Mouse (Mus musculus) monocyte, adult 2 months (primary cell): Measurements from ENCODE around the gene Opn3.

Experiments used
- DNase-seq, 2 experiments: peaks; one replicate each; pipeline ENCODE4 v3.0.0; 2022; ENCODE audit warnings: low spot score in 2 of 2, low read depth in 1 of 2

Gene Opn3

DNA sequence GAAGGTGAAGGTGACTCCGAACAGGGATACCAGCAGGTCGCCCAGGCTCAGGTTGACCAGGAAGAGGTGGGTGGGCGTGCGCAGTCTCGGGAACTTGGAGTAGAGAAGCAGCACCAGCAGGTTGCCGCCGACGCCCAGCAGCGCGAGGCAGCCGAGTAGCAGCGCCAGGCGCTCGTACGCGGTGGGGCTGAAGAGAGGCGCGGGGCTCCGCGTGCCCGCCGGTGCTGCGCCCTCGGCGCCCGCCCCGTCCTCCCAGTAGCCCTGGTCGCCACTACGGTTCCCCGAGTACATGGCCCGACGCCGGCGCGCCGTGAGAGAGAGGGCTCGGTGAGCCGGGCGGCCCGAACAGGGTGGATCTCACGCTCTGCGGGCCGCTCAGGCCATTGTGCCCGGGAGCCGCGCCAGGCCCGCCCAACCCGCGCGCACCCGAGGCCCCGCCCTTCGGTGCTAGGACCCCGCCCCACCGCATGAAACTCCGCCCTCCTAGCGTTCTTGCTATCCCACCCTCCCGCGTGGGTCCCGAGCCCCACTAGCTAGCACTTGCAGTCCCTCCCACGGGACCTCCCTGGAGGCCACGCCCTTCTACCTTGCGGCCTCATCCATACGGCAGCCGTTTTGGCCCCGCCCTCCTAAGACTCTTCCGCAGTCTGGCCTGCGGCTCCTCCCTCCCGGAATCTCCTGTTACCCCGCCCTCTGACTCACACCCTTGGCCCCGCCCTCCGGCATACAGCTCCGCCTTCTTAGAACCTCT, at the start of gene Opn3, which contains the start of gene Chml:
Opn3 (minus strand) TSS at position 531 of the 751 bp plus-strand sequence.
Chml (minus strand) TSS at position 656 of the 751 bp plus-strand sequence.
- peak; percentile 94 to 98 for DNase-seq

DNA sequence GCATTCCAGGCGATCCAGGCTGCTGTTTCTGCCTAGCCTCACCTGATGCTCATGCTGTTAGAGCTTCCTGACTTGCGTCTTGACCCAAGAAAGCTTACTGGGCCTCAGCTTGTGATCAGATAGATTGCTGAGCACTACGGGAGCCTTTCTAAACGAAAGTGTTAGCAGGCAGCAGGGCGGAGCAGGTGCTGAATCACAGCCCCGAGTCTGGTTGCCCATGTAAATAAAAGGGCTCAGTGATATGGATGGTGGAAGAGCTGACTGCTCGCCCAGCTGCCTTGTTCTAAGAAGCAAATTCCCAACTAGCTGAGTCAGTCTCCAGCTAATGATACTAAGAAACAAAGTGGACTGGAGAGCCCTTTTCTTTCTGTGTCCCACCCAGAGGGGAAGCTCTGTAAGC, 33.2 kb upstream of the Opn3 start:
- no peak for DNase-seq

DNA sequence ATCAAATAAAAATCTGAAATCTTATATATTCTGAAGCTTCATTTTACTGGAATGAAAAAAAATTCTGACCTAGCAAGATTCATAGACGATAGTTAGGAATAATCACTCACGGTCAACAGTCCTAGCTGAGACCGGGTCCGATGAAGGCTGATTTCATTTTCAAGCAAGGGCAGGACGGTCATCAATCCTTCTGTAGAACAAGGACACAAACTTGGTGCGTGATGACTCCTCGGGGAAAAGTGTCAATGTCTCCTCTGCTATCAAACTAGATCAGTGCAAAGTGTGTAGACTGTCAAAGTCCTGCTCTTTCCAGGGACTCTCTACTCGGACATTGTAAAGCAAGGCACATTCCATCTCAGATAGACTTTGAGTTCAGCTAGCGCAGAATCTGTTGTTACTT, 24.3 kb upstream of the Opn3 start:
- DNase-seq: no peak

DNA sequence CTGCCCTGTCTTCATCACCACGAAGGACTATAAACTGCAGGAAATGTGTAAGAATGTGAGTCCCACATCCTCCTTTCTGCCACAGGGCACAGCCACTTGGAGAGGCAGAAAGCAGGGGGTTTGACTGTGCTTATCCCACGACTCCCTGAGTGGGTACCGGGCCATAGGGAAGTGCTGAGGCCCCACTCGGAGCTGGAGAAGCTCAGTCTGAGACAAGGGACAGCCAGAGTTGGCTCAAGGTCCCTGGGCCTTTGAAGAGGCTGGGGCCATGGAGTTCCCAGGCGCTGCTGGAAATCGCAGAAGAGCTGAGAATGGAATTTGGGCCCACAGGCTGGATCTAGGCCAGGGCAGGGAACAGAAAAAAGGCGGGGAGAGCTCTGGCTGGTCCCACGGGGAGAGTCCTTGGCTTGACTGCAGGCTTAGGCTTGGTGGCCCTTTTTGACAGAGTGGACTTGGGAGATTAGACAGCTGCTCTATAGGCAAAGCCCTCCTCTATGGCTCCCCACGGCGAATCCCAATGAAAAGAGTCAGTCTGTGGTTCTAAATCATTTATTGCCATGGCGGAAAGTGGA, 19.8 kb upstream of the Opn3 start:
- no peak for DNase-seq

DNA sequence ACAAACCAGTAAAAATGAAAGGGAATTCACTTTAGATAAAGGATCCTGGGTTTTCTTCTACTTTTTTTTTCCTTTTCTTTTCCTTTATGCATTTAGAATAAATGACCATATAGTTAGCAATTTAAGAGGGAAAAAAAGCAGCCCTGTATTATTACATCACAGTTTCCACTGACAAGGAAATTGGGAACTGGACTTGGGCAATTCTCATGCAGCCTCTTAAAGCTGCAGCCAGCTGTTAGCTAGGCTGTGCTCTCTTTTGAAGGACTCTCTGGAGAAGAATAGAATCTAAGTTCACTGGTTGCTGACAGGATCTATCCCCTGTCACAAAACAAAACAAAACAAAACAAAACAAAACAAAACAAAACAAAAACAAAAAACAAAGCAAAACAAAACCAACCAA, 15.4 kb upstream of the Opn3 start:
- no peak for DNase-seq

DNA sequence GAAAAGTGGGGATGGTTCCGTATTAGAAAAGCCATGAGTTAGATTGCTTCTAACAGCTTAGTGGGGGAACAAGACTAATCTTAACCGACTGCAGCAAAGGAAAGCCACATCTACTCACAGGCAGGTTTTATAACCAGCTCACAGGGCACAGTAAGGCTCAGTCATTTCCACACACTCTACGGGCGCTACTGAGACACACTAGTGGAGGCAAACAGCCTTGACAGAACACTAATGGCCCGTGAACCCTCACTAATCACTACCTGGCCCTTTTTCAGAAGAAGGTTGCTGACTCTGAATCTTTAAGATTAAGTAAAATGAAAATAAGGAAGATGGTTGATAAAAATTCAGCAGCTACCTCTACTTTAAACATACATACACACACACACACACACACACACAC, 15.0 kb upstream of the Opn3 start:
- DNase-seq: no peak

DNA sequence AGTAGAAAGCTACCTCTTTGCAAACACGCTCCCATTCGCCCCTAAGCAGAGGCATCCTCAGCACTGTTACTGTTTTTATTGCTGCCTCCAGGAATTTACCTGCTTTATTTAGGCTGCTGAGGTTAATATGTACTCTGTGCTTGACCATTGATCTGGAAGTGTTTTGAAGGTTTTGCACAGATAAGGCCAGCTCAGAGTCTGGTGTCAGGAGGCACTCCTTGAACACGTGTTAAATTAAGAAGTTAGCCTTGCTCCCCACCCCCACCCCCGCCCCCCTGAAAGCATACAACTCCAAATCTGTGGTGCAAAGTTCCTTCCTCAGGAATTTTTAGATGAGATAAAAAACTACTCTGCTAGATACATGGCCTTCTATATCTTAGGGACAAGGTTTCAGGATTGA, 8.6 kb upstream of the Opn3 start:
- no peak for DNase-seq

DNA sequence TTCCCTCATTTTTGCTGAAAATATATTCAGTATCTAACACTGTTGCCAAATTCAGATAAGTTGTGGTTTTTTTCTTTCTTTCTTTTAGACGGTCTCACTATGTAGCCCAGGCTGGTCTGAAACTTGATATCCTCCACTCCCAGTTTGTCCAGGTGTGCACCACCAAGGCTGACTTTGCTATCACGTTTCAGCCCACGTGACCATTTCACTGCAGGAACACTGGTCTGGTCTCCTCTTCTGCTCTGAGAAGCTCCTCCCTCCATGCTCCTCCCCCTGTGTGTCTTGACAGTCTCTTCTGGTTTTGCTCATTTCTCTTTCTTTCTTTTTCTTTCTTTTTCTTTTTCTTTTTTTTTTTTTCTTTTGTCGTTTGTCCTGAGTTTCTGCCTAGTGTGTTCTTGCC, 7.2 kb upstream of the Opn3 start:
- DNase-seq: no peak

DNA sequence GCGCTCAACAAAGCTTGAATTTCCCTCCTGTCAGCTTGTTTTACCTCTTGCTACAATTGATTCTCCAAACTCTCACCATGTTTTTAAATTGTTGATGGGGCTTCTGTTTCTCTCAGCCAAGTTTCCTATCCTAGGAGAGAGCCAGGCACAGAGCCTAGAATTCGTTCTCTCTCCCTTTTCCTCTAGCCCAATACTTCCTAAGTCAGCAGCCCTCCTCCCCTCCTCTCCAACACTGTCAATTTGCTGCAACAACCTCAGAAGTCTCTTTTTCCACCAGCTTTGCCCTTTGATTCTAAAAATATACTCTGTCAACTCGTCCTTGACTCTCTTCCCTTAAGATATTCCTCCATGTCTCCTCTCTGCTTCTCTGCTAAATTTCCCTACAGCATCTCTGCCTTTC, 6.8 kb upstream of the Opn3 start:
- no peak for DNase-seq

DNA sequence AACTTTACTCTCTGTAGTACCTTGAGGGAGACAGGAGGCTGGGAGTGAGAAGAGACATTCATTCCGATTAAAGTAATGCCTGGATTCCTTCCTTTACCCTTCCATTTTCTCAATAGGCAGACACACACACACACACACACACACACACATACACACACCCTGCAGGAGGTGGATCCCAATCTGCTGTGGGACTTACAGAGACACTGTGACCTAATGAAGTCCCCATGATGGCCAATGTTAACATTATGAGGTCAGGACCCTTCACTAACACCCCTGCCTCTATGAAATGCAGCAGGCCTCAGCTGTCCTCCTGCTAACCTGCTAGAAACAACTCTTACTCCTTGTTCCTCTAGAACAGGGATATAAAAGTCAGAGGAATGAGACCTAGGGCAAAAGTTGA, 5.7 kb upstream of the Opn3 start, which contains the start of gene Wdr64:
Wdr64 (plus strand) TSS at position 301 of the 400 bp plus-strand sequence.
- no peak for DNase-seq

DNA sequence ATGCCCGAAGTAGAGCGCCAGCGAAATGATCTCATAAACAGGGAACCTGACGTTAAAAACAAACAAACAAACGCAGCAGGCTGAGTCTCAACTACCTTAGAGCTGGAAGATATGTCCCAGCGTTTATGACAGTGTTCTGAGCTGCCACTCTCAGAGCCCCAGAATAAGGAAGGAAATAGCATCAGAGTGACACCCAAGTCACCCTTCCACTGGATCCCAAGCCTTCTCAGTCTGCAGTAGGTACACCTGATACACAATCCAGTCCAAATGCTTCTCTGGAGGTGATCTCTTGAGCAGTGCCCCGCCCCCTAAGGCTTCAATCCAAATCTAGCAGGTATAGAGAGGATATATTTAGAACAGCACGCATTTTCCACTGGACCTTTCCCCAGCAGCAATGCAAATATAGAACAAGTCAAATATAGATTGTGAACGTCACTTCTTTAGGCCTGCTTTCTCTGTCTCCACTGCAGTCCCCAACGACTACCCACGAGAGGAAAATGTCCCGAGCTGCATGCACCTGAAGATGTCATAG, 919 bp upstream of the Opn3 start:
- no peak for DNase-seq

DNA sequence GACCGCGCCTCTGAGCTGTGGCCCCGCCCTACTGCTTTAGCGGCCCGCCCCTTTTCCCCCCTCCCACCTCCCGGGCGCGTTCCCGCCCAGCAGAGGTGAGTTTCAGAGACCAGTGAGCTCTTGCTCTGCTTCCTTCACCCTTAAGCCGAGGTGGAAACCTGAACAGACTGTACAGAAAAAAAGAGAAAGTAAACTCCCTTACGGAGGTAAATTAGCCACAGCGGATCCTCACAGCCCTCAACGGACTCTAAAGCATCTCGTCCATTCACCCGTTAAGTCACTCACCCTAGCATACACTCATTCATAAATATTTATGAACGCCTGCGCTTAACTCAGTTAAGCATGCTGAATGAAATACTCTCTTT, 403 bp upstream of the Opn3 start:
- no peak for DNase-seq

DNA sequence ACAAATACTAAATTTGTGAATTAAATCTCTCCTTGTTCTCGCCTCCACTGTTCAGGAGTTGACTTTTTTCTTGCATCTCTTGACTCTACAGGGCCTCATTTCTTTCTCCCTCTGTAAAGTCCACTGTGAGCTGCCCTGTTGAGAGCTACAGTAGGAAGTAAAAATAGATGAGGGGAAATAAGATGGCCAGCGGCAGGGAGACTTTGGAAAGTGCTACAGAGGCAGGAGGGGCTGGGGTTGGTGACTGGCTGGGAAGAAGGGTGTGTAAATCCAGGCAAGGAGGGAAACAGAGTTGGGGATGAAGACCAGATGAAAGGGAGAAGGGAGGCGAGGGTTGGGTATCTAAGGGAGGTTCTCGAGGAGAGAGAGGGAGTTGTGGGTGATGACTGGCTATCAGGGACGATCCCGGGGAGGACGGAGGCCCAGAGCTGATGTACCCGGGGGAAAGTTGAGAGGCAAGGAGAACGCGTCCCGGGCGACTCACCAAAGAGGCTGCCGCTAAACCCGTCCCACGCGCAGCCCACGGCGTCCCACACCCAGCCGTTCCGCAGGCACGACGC, 810 bp downstream of the Opn3 start:
- DNase-seq: no peak

DNA sequence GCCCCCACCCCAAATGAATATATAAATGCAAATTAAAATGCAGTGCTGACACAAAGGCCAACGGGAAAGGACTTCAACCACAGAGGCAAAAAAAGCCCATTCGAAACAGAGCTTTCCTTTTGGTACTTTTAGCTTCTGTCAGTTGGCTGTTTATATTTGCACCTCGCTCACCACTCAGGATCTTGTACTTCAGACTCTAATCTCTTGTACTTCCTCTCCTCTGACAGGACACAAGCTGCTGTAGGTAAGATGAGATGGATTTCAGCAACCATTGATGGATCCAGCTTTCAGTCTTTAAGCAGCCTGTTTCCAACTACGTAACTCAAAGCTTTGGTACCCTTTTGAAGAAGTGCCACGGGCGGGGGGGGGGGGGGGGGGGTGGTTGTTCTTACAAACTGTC, 11.6 kb downstream of the Opn3 start:
- no peak for DNase-seq

DNA sequence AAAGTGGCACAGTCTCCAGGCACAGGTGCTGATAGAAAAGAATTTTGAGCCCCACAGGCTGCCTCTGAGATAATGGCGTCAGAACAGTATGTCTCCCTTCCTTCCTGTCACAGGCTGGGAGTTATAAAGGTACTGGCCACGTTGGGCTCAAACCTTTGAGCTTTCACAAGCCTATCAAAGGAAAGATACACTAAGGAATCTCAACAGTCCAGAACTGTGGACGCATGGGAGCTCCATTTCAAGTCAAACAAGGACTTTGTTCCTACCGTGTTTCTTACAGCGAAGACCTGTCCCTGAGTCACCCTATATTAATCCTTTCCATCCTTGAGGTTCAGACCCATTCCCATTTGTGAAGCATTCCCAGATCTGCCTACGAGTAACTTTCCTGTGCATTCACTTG, 15.1 kb downstream of the Opn3 start:
- no peak for DNase-seq

DNA sequence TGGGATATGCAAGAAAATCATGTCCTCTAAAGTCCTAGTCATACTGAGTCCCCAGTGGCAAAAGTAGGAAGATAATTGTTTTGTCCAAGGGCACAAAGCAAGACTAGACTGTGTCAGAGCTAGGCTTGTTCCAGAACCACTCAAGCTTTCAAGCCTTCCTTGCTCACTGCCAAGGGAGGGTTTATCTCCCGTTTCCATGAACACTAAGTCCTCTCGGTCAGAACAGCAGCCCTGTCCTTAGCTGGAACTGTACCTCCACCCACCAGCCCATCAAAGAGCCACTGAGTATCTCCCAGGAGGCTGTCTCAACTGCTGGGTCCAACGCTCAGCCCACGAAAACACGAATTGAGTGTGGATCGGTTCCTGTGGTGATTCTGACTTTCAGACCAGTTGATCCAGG, 17.5 kb downstream of the Opn3 start:
- no peak for DNase-seq

DNA sequence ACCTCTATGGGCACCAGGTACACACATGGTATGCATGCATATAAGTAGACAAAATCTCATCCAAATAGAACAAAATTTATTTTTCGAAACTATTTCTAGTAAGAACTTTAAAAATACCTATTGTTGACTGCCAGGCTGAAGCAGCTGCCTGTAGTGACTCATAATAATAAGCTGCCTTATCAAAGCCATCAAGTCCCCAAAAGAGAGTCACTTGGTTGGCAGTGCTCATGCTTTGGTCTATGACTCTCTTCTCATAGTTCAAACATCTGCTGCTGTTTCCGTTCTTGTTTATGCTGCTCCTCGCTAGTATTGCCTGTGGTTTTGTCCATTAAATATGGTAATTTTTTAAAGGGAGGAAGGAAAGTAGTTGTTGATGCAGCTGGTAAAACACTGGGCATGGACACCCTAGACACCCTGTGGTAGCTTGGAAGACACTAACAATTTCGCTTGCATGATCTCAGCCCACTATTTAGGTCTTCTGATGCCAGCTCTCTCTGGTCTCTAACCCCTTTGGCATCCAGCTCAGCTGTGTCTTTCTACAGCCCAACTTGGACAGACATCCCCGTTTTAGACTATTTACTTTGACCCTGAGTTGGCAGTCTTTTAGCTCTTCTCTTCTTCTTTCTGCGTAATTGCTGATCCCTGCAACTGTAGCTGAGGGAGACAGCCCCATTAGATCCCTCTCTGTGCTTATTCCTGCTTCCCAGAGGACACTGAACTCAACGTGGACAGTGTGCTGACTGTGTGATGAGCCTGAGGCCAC, 18.8 kb downstream of the Opn3 start:
- no peak for DNase-seq

DNA sequence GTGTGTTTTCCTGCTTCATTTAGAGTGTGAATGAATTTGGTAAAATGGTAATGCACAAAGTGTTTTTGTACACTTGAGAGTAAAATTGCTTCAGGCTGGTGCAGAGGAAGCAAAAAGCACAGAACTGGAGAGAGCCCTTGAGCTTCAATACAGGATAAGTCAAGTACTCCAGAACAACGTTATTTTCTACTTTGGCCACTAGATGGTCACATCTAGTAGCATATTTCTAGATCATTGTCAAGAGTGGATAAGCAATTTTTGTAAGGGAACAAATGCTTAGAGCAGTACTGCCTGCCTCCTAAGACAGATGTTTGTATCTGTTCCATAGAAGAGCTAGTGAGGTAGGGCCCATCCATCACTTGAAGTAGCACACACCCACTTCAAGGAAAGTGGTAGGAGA, 20.9 kb downstream of the Opn3 start:
- no peak for DNase-seq

DNA sequence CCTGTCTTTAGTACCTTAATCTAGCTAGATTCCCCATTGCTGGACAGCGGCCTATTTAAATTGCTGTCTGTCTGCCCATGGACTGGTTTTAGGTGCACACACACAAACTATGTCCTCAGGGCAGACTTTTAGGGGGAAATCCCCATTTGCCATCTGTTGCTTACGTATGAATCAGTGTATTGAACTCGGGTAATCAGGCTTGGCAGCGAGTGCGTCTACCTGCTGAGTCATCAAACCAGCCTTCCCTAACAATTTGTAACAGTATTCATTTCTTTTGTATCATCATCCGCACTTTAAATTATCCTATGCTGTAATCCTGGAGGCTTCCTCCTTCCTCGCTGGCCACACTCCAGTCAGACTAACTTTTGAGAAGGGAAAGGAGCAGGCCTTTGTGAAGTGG, 22.5 kb downstream of the Opn3 start:
- DNase-seq: no peak

DNA sequence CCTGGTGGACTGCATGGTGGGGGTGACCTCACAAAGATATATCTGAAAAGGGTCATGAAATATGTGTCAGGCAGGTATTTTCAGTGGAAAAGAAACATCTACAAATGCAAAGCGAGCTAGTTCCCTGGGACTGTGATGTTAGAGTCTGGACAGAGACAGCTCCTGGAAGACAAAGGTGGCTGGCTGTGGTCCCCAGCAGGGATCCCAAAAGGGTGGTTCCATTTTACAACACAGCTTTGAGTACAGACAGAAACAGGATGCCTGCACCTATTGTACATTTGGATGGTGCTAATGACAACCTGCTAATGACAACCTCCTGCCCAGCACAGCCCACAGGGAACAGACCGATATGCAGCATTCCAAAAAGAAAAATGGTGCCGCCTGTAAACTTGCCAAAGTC, 23.1 kb downstream of the Opn3 start:
- DNase-seq: no peak

DNA sequence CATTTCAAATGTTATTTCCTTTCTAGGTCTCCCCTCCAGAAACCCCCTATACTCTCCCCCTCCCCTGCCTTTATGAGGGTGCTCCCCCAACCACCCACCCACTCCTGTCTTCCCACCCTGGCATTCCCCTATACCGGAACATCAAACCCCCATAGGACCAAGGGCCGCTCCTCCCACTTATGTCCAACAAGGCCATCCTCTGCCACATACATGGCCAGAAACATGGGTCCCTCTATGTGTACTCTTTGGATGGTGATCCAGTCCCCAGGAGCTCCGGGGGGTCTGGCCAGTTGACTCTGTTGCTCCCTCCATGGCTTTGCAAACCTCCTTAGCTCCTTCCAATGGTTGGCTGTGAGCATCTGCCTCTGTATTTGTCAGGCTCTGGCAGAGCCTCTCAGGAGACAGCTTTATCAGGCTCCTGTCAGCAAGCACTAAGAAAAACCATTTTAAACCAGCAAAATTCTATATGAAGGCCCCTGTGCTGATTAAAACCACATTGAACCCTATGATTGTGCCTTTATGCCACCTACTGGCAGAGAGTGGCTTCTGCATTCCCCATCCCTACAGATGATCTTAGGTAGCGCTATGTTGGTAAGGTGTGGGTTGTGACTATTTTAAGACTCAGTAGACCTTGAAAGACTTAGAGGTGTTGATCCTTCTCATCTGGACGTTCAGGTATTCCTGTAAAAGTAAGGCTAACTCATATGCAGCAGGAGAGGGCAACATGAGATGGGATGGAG, 23.7 kb downstream of the Opn3 start:
- no peak for DNase-seq
